Mouse (Mus musculus) liver, adult 2 months (tissue): ENCODE measurements around the gene Slc25a38.

Experiments used
- CTCF ChIP-seq: fragments of 200-500 bp; IDR thresholded peaks from 2 replicates; pipeline ENCODE4 v1.5.1; 2011; ENCODE audit warnings: low read depth, low read length, control low read depth
- POLR2A ChIP-seq: fragments of 200-500 bp; IDR thresholded peaks from 2 replicates; pipeline ENCODE4 v1.6.1; 2011; ENCODE audit warnings: low read length, control low read depth; ENCODE audit not compliant: insufficient read depth; ENCODE audit errors: extremely low read depth

- no peak for TF ChIP-seq CTCF
- TF ChIP-seq POLR2A = no peak
Observed at GRCm38 (mm10) chr9:120101165-120101564, 9.0 kb upstream of the Slc25a38 start.
